Mouse (Mus musculus) layer of hippocampus, adult 18-20 months (tissue): ENCODE results near the gene Mif. TPM values are rescaled to one million over a fixed set of nuclear protein-coding genes. Genes with fewer than 3 reads are reported as not detected.
"Not testable (repeated sequence)": the region's sequence is repeated elsewhere in the genome, so short reads cannot be mapped to it uniquely, and the experiment has no call there.

ENCODE experiments used
- DNase-seq, 2 experiments: peaks; one replicate each; pipeline ENCODE4 v3.0.0; 2022; ENCODE audit warnings: low spot score in 2 of 2
- long read RNA-seq: library from polyadenylated mRNA; stranded (forward); transcript quantifications from one replicate; pipeline ENCODE4 v2.0.0, GENCODE M21; 2021
- total RNA-seq, 2 experiments: library from RNA; stranded (reverse); gene quantifications; 2 replicates each; pipeline ENCODE4 v1.2.3; 2021

The Mif gene
- total RNA-seq: 100 to 1,000 TPM; 477 to 485 TPM
- long read RNA-seq, transcript Mif-201 (3 exons, 544 nt): major isoform, 244 of 261 reads
- long read RNA-seq, transcript Mif-202 (2 exons, 600 nt): minor isoform, 13 of 261 reads
- long read RNA-seq, partial matches to known transcripts: 4 of 261 reads
- long read RNA-seq, other reads (novel, unspliced or antisense): 0 of 261 reads

DNA sequence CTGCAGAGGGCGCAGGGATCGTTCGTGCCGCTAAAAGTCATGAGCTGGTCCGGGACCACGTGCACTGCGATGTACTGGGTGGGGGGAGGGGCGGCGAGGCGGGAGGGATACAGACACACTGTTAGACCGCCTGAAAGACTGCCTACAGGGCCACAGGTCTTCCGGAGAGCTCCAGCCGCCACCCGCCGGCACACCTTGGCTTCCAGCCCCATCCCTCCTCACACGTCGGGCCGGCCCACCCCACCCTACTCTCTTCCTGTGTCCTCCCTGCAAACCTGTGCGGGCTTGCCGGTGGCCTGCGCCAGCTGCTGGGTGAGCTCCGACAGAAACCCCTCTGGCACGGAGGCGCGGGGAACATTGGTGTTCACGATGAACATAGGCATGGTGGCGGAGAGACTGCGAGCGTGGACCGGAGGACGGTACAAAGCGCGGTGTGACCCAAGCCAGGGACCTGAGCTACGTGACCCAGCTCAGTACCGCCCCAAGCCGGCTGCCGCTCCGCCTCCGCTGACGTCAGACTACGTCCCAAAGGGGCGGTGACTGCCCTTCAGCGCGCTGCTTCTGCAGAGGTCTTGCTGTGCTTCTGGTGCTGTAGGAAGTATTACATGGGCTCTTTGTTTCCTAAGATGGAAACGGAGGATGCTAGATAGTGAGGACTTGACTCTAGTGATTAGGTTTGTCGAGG is at the start of gene Mif:
Mif (minus strand) TSS at position 455 of the 685 bp plus-strand sequence.
- peak; percentile 76 to 89 for DNase-seq

- DNase-seq: no peak
Observed at GRCm38 (mm10) chr10:75906882-75907281, 46.8 kb upstream of the Mif start.

DNA sequence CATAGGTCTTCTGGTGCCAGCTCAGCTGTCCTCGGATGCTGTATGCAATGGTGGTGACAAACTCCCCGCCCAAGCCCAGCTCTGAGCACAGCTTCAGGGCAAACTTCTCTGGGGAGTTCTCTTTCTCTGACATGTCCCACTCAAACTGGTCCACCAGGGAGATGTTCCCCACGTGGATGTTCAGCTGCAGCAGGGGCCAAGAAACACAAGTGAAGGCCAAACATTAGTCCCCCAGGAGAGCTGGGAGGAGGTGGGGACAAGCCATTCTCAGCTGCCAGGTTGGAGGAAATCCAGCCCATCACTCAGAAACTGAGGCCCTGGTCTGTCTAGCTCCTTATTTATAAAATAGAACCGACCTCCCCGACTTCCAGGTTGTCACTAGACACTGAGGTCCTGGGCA is 44.4 kb upstream of the Mif start:
- DNase-seq: no peak

DNA sequence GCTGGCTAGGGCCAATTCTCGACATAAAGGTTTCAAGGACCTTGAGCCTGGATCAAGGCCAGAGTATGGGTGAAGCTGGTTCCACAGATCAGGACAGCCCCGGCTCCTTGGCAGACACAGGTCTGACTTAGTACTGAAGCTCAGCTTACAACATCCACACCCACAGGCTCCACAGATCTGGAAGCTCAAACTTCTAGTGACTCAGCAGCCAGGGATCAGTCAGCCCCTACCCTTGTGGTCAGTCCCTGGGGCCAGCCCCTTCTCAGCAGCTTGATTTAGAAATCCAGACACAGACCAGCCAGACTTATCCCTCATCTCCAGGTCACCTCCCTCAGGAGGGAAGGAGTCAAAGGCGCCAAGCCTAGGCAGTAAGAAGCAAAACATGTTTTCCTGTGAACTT is 38.8 kb upstream of the Mif start:
- DNase-seq: no peak

- no peak for DNase-seq
Observed at GRCm38 (mm10) chr10:75898039-75898564, 38.1 kb upstream of the Mif start.

DNA sequence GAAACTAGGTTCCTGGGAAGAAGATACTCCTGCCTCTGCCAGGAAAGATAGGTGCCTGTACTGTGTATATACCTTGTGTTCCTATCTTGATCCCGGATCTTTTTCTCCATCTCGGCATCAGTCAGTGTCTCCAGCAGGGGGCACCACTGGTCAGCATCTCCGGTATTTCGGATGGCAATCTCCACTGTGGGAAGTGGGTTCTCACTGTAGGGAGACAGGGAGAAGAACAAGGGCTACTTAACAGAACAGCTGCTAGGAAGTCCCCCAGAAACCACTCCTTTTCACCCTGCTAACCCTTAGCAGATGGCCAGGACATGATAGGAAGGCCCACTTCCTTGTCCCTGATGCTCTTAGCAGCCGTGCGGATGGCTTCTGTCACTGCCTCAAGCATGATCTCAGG is 37.3 kb upstream of the Mif start:
- peak; percentile 56 to 84 for DNase-seq

- peak; percentile 46 to 56 for DNase-seq
Observed at GRCm38 (mm10) chr10:75896208-75896607, 36.2 kb upstream of the Mif start.

- no peak for DNase-seq
Observed at GRCm38 (mm10) chr10:75895730-75896129, 35.7 kb upstream of the Mif start.

GRCm38 (mm10) chr10:75894601-75895000 is 34.6 kb upstream of the Mif start:
- no peak for DNase-seq

DNA sequence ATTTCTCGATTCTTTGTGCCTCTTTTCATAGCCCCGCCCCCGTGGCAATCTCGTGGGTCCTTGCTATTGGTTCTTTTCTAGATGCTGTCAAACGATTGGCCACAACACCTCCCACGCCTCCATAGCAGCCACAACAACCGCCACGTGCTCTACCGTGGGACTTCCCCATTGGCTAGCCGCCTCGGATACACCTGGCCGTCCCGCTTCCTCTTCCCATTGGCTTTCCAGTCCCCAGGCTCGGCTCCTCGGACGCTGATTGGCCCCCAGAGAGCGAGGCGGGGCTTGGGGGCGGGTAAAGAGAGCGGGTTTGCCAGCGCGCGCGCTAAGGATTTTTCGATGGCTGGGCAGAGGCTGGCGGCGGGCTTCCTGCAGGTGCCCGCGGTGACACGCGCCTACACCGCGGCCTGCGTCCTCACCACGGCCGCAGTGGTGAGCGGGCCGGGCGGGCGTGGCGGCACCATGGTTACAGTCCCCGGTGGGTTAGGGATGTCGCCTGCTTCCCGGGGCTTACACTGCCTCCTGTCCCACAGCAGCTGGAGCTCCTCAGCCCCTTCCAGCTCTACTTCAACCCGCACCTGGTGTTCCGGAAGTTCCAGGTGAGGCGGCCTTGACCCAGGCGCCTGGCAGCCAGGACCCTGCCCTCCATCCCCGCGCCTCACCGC is 33.2 kb upstream of the Mif start, which contains the start of gene Derl3:
Derl3 (plus strand) TSS at position 325 of the 662 bp plus-strand sequence.
- DNase-seq: peak; percentile 96 to 98

DNA sequence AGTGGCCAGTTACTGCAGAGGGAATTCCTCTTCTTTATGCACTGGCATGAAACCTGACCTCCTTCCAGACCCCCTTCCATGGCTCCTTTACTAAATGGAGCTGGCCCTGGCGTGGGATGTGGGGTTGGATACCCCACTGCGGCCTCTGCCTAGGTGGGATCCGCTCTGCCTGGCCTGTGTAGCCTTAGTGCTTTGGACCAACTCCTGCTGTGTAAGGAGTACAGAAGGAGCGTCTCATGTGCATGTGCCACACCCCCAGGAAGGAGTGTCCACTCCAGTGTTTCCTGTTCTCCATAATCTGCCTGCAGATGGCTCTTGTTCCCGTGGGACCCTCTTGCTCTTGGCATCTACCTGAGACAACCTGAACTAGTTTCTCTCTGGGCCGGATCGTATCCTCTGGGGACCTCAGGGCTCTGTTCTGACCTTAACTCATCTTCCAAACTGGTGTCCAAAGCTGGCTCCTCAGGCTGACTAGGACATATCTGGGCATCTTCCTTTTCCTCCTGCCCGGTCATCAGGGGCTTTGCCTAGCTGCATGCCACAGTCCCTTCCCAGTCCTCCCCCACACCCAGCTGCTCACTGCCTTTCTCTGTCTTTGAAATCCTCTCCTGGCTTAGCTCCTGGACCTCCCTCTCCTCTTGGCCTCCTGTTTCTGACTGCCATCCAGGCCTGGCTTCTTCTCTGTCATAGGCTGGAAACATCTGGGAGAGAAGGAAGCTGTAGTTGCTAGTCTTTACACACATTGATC is 29.5 kb upstream of the Mif start:
- DNase-seq: no peak

DNA sequence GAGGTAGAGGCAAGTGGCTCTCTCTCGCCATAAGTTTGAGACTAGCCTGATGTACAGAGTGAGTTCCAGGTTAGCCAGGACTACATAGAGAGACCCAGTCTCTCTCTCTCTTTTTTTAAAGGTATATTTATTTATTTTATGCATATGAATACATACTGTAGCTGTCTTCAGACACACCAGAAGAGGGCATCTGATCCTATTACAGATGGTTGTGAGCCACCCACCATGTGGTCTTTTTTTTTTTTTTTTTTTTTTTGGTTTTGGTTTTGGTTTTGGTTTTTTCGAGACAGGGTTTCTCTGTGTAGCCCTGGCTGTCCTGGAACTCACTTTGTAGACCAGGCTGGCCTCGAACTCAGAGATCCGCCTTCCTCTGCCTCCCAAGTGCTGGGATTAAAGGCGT is 27.5 kb upstream of the Mif start:
- not testable (repeated sequence) for DNase-seq

- DNase-seq: no peak
Observed at GRCm38 (mm10) chr10:75884742-75885141, 24.7 kb upstream of the Mif start.

DNA sequence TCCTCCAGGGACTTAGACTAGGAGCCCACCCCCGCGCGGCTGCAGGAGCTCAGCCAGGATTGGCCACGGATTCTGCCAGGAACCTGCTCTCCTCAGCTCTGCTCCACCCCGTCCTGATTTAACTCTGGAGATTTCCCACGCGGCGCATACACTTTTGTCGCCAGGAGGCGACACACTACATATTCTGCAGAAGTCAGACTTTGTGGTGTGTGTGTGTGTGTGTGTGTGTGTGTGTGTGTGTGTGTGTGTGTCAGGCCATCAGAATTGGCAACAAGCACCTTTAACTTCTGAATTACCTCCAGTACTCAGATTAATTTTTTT is 23.2 kb upstream of the Mif start:
- DNase-seq: peak; percentile 46 to 80

GRCm38 (mm10) chr10:75882433-75883231 is 22.6 kb upstream of the Mif start:
- no peak for DNase-seq

- DNase-seq: no peak
Observed at GRCm38 (mm10) chr10:75881578-75882432, 21.8 kb upstream of the Mif start.

GRCm38 (mm10) chr10:75880771-75881577 is 20.9 kb upstream of the Mif start:
- DNase-seq: no peak

- DNase-seq: no peak
Observed at GRCm38 (mm10) chr10:75880351-75880750, 20.3 kb upstream of the Mif start.

DNA sequence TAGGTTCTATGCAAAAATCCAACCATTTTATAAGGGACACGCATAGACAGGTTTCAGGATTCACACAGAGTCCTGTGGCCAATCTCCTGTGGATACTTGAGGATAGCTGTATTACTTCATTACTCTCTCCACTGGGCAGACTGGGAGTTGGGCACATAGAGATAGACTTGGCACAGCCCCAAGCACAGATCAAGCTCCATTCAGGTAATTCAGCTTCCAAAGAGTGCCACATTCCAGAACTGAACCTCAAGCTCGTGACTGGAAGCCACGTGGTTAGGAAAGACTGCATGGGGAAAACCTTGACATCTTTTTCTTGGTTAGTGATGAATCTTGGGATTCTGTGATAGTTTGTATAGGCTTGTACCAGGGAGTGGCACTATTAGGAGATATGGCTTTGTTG is 18.8 kb upstream of the Mif start:
- DNase-seq: no peak
